Mouse (Mus musculus) olfactory bulb, adult 2 months (tissue): ENCODE results near the gene Ralgapb.

Experiments used
- CTCF ChIP-seq: fragments of 200-500 bp; IDR thresholded peaks from 2 replicates; pipeline ENCODE4 v1.5.1; 2012; ENCODE audit warnings: low read depth, mild to moderate bottlenecking, low read length, moderate library complexity; ENCODE audit not compliant: insufficient read depth
- POLR2A ChIP-seq: fragments of 200-500 bp; IDR thresholded peaks from 2 replicates; pipeline ENCODE4 v1.6.1; 2012; ENCODE audit warnings: mild to moderate bottlenecking, low read depth, low read length, moderate library complexity; ENCODE audit not compliant: insufficient read depth

- TF ChIP-seq POLR2A, result no peak
- no peak for TF ChIP-seq CTCF
Observed at GRCm38 (mm10) chr2:158361678-158362320, 47.8 kb upstream of the Ralgapb start.
